Mouse (Mus musculus) brain, embryonic 14.5 days (tissue): ENCODE data around the gene Zfc3h1.

Source experiments
- CTCF ChIP-seq: fragments of 200-500 bp; IDR thresholded peaks from 2 replicates; pipeline ENCODE4 v1.5.1; 2012; ENCODE audit warnings: inconsistent platforms, mild to moderate bottlenecking, moderate library complexity, borderline replicate concordance; ENCODE audit not compliant: insufficient read depth, insufficient read length; ENCODE audit errors: extremely low read depth
- POLR2A ChIP-seq: fragments of 200-500 bp; IDR thresholded peaks from 2 replicates; pipeline ENCODE4 v1.6.1; 2012; ENCODE audit warnings: mild to moderate bottlenecking, inconsistent platforms, borderline replicate concordance; ENCODE audit not compliant: poor library complexity, insufficient read depth, insufficient read length, severe bottlenecking; ENCODE audit errors: extremely low read depth

DNA sequence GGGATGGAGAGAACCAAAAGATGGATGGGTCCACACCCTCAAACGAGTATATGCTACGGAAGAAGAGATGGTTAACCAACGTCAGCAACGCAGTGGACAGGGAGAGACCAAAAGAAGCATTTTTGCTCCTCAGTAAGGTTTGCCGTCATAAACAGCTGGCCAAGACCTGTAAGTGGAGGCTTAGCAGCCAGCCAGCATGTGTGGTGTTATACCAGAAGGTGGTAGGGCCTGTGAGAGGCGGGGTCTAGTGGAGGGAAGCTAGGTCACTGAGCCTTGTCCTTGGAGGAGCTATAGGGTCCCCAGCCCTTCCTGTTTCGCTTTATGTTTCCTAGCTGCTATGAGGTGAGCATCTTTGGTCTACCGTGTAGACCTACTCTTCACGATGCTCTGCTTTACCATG lies 91.7 kb downstream of the Zfc3h1 start:
- TF ChIP-seq CTCF (no peak), POLR2A (no peak)
